Mouse (Mus musculus): ENCODE data around the gene Gm10295.

The Gm10295 gene

DNA sequence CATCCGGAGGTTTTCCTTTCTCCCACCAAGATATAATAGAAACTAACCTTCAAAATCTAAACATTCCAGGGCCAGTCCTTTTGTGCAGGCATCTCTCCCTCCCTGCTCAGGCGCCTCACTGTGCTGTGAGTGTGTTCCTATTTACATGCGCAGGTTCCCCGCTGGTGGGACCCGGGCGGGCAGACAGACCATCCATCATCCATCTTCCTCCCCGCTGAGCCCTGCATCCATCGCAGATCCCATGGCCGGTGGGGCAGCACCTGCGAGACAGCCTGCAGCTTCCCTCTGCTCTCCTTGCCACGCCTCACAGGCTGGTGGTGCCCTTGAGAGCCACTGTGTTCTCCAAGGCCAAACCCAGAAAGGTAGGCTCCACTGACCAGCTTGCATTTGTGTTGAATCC lies at the start of gene Gm10295:
TSS of gene Gm10295 (minus strand) at position 122 of the 400 bp plus-strand sequence.
- DNase-seq (ENCODE audit: low read depth): no peak

DNA sequence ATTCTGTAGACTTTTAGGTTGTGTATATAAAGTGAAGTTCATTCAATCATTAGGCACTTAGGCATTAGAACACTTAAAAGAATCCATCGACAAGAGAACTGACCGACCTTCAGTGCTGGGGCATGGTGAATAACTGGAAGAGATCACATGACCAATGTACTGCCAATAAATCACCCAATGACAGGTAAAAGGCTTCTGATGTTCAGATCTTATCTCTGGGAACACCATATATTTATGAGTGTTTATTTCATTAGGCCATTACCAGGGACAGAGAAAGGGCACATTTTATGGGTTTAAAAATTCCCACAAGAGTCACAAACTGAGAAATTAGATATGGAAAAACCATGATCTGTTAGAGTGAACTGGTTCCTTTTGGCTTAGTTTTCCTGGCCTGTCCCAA lies 49.7 kb upstream of the Gm10295 start:
- DNase-seq (ENCODE audit: low read depth): no peak

DNA sequence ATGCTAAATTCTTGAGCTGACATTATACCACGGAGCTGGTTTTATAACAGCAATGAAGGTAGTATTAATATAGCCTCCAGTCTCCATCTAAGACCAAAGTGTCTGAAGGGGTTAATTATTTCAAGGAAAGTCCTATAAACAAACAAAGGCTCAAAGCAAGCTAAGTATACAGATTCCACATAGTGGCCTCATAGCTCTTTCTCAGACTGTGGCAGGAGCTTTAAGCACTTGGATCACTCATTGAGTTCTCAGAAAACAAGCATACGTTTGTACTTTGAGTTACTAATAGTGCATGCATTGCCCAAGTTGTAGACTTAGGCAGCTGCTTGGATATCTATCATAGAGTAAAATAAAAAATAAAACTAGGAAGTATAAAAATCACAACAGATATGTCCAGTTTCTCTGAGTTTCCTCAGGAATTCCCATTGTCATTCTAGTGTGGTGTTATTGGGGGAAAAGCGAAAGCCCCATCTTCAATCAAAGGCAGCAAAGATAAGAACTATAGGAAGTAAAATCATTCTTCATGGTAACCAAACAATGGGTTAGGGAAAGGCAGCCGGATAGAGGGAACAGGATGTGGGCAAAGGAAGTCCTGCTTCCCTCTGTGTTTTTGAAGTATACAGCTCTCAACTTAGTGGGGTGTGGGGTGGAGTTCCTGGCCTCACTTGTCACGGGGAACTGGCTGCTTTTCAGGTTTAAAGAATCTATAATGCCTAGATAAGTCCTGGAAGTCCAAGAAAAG lies 48.8 kb upstream of the Gm10295 start:
- no peak for DNase-seq (ENCODE audit: low read depth)

DNA sequence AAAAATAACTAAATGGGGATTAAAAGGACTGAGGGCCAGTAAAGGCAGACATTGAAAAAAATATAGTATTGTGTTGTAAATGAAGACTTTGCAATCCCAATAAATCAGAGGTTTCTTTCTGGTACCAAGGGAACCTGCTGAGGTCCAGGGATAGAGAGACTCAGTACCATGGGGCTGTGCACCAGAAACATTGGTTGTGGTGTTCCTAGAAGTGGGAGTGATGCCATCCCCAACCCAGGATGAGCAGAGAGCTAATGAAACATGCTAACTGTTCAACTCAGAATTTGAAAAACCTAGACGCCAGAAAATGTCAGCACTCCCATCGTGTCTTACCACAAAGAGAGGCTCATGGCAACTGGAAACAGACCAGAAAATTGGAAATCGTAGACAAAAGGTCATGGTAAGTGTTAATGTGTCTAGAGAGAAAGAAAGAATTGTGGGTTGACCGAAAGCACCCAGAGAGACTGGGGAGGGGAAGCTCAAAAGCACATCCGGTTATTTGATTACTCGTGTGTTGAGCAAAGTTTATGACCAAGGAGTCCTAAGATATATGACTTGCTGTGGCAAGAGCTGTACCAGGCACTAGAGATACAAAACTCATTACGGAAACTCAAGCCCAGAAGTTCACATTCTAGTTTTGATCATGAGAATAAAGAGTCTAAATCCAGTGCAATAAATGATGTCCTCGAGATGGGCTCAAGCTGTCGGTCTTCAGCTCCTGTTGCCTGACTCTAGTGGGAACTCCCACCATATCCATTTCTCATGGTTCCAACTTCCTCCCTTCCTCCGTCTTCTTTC lies 47.9 kb upstream of the Gm10295 start:
- no peak for DNase-seq (ENCODE audit: low read depth)

DNA sequence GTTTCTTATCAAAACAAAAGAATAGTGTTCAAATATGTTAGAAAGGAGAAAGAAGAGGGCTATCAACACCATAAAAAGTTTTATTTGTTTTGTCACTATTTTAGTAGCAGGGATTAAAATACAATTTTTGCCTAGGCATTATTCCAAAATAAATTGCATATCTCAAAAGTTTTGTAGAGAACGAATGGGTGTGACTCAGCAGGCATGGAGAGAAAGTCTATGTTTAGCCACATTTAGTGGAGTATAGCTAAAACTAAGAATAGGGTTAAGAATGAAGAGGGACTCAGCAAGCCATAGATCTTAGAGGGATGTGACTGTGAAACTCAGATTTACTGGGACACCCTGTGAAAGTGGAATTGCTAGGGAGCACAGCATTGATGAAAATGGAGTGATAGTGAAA lies 47.1 kb upstream of the Gm10295 start:
- peak; percentile 56 for DNase-seq (ENCODE audit: low read depth)

DNA sequence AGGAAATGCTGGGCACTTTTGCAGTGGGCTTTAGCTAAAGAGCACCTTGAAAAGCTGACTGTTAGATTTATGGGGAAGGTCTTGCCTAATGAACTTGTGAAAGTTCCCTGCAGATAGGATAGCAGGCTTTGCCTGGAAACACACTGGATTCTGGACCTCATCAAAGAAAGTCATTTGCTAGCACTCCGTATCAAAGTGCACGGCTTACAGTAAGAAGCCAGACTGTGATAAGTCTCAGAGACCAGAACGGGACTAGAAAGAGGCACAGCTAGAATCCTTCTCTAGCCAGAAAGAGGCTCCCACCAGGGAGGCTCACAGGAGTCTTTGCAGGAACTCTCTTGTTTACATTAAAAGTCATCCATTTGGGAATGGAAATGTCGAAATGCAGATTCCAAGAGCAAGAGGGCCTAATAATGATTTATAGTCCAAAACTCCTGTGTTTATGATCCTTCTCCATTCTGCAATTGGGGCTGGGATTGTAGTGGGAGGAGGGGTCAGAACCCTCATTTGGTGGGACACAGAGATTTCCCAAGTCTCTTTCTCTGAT lies 41.6 kb upstream of the Gm10295 start:
- DNase-seq (ENCODE audit: low read depth): peak; percentile 76

DNA sequence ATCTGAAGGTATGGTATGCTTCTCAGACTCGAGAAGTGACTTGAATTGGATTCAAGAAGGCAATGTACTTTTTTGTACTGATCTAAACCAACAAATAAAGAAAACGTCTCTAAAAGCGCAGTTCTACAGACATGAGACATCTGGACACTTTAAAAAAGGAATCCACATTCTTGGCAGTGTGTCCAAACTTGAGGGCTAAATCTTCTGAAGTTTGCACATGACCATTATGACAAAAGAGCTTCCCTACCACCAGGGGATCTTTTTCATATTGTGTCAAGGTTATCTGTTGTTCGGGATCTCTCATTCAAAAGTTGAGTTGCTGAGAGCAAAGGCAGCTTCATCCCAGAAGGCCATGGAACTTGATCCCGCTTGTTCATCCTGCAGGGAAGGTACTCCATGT lies 40.0 kb upstream of the Gm10295 start:
- DNase-seq (ENCODE audit: low read depth): peak; percentile 17

DNA sequence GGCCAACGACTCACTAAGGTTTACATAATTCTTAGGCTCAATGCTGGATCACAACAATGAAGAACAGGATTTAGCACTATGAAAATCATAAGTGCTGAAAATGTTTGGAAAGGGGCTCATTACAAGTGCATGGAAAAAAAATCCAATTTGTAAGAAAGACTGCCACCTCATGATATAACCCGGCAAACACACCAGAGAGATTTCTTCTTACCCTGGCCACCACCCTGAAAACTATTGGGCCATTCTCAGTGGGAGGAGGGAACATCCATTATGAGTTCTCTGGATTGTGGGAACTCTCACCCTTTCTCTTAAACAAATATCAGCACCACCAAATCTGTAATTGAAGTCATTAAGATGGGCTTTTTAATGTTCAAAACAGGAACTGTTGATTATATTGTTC lies 39.0 kb upstream of the Gm10295 start:
- peak; percentile 27 for DNase-seq (ENCODE audit: low read depth)

DNA sequence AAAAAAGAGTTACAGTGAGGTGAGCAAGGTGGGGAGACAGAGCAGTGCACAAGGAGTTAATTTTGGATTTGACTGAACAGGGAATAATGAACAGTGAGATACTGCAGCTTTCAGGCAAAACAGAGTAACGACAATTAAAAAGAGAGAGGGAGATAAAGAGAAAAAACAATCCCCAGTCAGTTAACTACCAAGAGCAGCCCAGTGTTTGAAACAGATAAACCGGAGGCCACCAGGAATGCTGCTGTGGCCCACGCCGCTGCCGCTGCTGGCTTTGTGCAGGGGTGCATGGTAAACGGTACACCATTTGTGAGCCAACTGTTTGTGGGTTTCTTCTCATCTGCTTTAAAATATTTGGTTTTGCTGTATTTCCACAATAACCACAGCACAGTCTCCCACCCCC lies 34.8 kb upstream of the Gm10295 start:
- DNase-seq (ENCODE audit: low read depth): no peak

DNA sequence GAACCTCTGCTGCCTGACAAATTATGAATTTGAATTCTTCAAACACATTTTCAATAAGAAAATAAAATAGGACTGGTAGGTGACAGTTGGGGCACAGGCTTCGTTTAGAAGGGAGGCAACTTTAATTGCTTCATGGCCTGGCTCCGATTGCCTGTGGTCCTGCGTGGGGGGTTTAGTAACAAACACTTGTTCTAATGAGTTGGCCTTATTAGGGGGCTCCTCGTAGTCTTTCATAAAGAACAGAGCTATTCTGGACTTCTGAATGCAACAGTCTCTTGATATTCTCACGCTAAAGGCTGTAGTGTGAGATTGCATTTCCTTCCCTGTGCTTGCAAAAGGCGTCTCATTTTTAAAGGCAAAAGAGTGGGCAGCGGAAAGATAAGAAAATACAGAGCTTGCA lies 33.6 kb upstream of the Gm10295 start:
- no peak for DNase-seq (ENCODE audit: low read depth)

DNA sequence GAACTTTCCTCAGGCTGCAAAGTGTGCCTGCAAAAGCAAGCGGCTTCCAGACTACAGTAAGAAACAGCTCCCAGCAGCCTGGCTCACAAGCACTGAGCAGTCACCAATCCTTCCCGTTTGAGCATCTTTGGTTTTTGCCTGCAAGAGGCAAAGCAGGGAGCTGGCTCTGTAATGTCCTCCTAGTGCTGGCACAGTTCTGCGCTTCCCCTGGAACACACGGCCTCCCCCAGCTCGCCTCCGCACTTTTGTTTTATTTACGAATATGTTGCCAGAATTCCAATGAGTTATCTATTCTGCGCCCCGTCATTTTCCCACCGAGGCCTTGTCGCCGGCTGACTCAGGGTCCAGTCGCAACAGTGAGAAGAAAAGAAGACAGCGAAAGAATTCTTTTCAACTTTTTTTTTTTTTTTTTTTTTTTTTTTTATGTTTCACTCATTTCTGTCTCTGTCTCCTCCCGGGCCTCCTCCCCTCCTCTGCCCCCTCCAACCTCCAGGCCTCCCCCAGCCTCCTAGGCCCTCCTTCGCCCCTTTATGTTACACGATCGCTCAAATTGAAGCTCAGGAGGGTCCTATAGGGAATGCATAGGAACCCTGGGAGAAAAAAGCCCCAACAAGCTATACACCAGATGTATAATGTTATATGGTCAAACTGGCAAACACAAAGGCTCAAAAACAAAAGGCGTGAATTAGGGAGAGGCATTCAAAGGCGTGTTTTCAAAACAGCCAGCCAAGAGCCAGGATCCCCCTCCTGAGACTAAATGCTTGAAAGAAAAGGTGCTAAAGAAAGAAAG lies 32.3 kb upstream of the Gm10295 start:
- DNase-seq (ENCODE audit: low read depth): peak; percentile 64

DNA sequence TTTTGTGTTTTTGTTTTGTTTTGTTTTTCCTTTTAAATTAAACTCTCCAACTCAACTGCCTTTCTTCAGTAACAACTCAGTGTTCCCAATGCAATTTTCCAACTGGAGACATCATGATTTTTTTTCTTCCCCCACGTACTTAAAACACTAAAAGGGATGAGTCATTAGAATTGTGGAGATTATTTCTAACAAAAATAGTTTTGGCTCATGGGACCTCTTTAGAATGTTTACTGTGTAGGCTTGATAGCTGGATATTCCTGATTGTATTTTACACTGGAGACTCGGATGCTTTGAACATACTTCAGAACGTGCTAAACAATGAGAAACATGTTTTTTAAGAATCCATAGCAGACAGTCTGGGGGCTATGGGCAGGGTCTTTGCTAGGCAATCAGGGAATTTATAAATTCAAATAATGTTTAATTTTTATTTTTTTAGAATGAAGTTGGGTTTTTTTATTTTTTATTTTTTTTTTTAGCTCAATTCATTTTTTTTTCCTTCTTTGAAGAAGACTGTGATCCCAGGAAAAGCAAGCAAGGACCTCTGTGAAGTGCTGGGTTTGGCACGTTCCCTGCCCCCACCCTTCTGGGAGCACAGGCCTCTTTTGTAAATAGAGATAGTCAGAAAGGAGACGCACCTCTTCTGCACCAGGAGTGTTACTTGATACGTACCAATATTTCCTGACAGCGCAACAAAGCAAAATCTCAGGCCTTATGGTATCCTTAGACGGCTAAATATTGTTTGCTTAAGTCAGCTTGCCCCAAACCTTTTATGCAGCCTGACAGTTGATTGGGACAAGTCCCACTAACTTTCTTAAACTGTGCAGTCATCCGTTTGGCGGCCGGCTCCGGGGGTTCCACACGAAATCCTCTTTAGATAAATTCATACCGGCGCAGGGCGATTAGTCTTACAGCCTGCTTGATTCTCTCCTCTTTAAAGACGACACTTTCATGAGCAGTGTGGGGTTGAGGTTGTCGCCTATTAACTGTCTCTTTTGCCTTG lies 28.8 kb upstream of the Gm10295 start:
- peak; percentile 49 for DNase-seq (ENCODE audit: low read depth)

DNA sequence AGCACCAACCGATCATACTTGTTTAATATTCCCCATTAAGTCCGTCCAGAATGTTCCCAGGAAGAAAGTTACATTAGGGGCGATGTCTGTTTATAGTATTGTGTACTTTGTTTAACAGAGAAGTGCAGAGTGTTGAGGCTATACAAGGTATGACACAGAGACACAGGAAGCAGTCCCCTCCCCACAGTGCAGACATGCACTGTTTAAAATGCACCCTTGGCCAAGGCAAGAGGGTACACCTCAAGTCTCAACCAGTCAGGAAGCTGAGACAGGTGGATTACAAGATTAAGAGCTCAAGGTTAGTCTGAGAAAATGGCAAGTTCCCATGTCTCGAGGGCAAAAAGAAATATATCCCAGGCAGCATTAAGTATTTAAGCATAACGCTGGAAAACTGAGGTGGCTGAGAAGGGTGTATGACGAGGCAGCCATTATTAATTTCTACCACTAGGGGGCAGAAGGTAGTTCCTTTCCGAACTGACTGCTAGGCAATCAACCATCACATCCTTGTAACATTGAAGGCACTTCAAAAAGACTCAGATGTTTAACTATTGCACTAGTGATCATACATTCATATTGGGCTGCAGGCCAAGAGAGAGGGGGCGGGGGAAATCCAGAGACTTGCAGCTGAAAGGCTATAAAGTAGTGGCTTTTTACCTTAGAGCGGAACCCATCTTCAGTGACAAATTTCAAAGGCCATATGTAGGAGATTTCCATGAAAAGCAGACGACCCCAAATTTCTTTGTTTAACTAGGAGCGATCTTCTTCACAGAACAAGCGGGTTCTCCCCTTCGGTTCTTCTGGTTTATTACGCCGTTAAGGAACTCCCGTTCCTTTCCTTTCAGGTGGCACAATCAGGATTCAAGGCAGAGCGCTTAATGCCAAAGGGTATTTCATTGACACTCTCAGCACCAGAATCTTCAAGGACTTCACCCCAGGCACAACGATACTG lies 27.8 kb upstream of the Gm10295 start:
- DNase-seq (ENCODE audit: low read depth): peak; percentile 52

DNA sequence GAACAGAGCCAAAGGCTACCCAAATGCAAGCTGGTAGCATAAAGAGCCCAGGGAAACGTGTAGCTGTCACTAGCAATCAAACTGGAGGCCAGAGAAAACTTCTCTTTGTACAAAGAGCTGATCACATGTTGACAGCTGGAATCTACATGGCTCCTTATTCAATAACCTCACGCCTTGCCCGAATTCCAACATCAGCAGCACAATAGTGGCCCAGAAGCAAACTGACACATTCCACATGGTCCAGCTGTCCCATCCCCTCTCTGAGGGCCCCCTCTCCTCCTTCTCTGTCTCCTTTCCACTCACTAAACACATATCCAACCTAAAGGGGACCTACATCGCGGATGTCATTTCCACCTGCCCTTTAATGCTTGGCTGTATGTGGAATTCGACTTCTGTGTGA lies 26.7 kb upstream of the Gm10295 start:
- DNase-seq (ENCODE audit: low read depth): no peak

DNA sequence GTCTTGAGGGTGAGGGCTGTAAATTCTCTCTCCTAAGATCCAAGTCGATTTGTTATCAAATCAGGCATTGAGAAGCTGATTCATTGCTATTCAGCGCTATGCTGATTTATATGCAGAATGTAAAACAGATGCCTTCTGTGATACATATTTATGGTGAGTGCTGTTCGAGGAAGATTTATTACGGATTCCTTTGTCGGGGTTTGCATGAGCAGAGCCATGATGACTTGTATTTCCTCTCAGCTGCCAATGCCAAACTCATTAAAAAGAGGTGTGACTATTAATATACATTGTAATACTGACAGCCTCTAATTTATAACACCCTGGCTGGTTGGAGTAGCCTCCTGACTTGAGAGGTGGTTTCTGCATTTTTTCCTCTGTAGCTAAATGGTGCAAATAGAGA lies 22.8 kb upstream of the Gm10295 start:
- DNase-seq (ENCODE audit: low read depth): peak; percentile 89

DNA sequence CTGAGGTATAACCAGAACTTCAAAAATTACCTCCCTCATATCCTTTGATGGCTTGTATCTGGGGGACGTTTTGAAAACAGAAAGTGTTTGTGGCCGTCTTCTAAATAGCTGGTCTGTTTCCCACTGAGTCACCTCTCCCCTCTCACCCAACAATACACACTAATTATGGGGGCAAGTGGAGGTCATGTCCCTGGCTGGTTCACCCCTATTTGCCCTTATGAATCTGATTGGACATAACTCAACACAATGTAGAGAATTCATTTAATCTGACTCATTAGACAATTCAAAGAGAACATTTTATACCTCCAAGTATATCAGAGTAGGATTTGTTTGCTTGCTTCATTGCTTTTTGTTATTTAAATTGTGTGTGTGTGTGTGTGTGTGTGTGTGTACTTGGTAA lies 20.6 kb upstream of the Gm10295 start:
- DNase-seq (ENCODE audit: low read depth): no peak

DNA sequence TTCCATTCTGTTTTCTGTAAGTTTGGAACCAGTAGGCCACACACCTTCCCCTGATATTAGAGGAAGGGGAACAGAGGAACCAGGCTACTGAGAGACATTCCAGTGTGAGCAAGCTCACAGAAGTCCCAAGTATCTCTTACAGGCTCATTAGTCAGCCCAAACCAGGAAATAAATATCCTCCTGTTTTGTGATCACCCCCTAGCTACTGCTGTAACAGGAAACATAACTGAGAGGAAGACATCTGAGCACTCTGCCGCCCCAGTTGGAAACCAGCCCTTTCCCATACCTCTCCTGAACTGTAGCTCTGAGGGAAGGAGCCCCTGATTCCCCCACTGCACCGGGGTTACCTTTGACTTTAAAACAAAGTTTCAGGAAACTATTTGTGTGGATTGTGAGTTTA lies 19.5 kb upstream of the Gm10295 start:
- DNase-seq (ENCODE audit: low read depth): no peak

DNA sequence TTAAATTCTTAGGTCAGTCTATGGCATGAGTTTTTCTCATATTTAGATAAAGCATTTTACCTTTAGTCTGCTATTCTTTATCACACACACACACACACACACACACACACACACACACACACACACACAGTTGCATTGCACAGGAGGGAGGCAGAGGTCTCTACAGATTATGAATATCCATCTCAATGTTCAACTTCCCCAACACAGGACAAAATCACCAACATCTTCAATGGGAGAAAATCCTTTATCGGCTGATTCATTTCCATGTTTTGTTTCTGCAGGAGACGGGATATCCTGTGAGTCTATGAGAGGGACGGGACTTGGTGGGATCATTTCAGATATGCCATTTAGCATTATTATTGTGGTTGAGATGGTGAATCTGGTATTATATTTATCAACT lies 18.8 kb upstream of the Gm10295 start:
- DNase-seq (ENCODE audit: low read depth): no peak

DNA sequence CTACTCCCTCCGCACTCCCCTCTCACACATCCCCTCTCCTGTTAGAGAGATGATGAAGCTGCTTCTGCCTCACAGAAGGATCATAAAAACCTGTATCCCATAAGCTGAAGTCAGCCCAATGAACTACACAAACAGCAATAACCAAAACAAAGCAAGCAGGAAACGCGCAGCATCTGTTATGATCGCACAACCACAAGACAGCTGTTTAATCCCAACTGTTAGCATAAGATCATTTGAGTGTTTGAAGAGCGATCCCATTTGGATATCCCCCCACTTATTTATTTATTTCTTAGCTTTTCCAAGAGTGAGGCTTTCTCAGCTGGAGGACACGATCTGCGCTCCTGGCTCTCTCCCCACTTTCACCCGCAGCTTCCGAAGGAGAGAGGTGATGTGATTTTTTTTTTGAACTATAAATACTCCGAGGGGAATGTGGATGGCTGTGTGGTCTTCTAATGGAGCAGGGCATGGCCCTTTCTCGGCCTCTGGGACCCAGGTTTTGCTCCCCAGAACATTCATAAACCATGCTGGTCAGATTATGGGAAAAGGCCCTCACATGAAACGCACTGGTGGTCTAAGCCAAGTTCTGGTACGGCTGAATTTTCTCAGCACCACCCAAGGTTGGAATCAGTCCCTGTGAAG lies 17.4 kb upstream of the Gm10295 start:
- no peak for DNase-seq (ENCODE audit: low read depth)

DNA sequence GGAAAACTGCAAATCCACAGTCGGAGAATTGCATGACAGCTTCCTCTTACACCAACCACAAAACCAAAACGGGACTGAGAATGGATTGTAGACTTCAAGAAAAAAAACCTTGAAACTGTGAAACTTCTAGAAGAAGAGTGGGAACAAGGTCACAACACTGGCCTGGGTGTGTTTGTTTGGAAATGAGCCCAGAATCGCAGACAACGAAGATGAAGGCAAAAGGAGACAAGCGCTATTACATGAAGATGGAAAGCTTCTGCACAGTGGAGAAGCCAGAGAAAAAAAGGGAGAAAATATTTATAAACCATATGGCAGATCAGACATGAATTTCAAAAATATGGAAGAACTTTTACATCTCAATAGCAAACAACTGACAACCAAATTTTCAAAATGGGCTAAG lies 4.3 kb upstream of the Gm10295 start:
- no peak for DNase-seq (ENCODE audit: low read depth)

All from NIH3T3 (cell line).